Mouse (Mus musculus) embryonic facial prominence, embryonic 13.5 days (tissue): Measurements from ENCODE around the gene Sult2b1. TPM values are rescaled to one million over a fixed set of nuclear protein-coding genes. Genes with fewer than 3 reads are reported as not detected.
A peak's percentile ranks its signal among the peaks of the same experiment; 100 is the strongest.

Source experiments
- ATAC-seq: fragments of 200-750 bp; cut with Nextera tagmentation; 2 replicates; pipeline ENCODE4 v1.8.0; 2017; ENCODE audit warnings: low read depth; ENCODE audit not compliant: insufficient number of reproducible peaks, insufficient read depth, low FRiP score, low TSS enrichment
- H3K27ac ChIP-seq: fragments of 300-500 bp; sonication (generic); 2 replicates; pipeline ENCODE4 v1.5.1; 2015; ENCODE audit warnings: moderate library complexity, mild to moderate bottlenecking, inconsistent platforms
- H3K27me3 ChIP-seq: fragments of 300-500 bp; sonication (generic); 2 replicates; pipeline ENCODE4 v1.6.1; 2015; ENCODE audit warnings: mild to moderate bottlenecking, inconsistent platforms
- H3K36me3 ChIP-seq: fragments of 300-500 bp; sonication (generic); 2 replicates; pipeline ENCODE4 v1.6.1; 2015; ENCODE audit warnings: mild to moderate bottlenecking, inconsistent platforms
- H3K4me1 ChIP-seq: fragments of 300-500 bp; sonication (generic); 2 replicates; pipeline ENCODE4 v1.6.1; 2015; ENCODE audit warnings: inconsistent platforms
- H3K4me2 ChIP-seq: fragments of 300-500 bp; sonication (generic); 2 replicates; pipeline ENCODE4 v1.6.1; 2015; ENCODE audit warnings: moderate library complexity, mild to moderate bottlenecking, inconsistent platforms
- H3K4me3 ChIP-seq: fragments of 300-500 bp; sonication (generic); 2 replicates; pipeline ENCODE4 v1.5.1; 2015; ENCODE audit warnings: mild to moderate bottlenecking, inconsistent platforms
- H3K9ac ChIP-seq: fragments of 300-500 bp; sonication (generic); 2 replicates; pipeline ENCODE4 v1.6.1; 2015; ENCODE audit warnings: mild to moderate bottlenecking, inconsistent platforms
- H3K9me3 ChIP-seq: fragments of 300-500 bp; sonication (generic); 2 replicates; pipeline ENCODE4 v1.6.1; 2016; ENCODE audit warnings: inconsistent platforms
- WGBS: fragments of 180-500 bp; shearing (Covaris S2); methylation state at CpG from one replicate; pipeline ENCODE4 v1.1.7; 2015; ENCODE audit warnings: mixed read lengths; 5-methylcytosine and 5-hydroxymethylcytosine counted together
- polyA plus RNA-seq: library from polyadenylated mRNA; unstranded; fragments of >200 nt; fragmentation: Nextera tagmentation; extraction: Ambion mirVana; gene quantifications from 2 replicates; pipeline ENCODE4 v1.2.1, GENCODE M21; 2015

Gene Sult2b1
- polyA plus RNA-seq, 1 experiment from 2014 or later: 8.4 TPM

DNA sequence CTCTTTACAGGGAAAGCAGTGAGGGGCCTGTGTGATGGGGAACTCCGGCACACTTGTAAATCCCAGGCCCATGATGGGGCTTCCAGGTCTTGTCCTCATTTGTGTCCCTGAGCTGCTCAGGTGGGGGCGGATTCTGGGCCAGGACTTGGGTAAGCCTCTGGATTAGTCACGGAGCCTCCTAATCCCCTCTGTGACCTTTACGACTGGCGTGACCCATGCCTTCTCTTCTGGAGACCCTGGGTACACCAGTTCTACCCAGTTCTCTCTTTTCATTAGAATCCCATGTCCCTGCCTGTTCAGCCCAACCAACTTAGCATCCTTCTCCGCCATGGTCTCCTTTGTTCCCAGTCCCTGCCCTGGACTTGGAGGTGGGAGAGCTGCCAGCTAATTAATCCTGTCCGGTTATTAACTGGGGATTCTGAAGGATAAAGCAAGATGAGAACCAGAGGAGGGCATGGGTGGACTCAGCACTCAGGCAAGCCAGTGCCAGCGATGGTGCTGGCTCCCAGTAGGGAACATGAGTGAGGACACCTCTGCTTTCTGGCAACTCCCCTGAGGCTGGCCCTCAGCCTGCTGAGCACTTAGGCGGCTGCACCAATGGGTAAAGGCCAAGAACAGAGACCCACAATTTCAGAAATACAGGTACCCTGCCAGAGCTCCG lies 31.0 kb upstream of the Sult2b1 start:
- H3K27ac ChIP-seq: no peak overlapping the region
- H3K36me3 ChIP-seq: peaks cover 25% of the 10 kb centered on the region
- H3K27me3 ChIP-seq: 0 out of 2 replicates have a peak, but pooled peaks cover 2% of the 10 kb centered on the region
- H3K4me2 ChIP-seq: peak overlapping the region; percentile 61
- H3K4me1 ChIP-seq: peaks cover 28% of the 10 kb centered on the region
- 0 out of 2 replicates have a peak overlapping the region, but pooled peaks have one; percentile 93 for H3K4me3 ChIP-seq
- ATAC-seq: no peak
- H3K9me3 ChIP-seq: no peaks in the 10 kb centered on the region
- 0 out of 2 replicates have a peak overlapping the region, but pooled peaks have one; percentile 16 for H3K9ac ChIP-seq
- 37% methylated on average over 10 of the region's 10 CpGs for WGBS

DNA sequence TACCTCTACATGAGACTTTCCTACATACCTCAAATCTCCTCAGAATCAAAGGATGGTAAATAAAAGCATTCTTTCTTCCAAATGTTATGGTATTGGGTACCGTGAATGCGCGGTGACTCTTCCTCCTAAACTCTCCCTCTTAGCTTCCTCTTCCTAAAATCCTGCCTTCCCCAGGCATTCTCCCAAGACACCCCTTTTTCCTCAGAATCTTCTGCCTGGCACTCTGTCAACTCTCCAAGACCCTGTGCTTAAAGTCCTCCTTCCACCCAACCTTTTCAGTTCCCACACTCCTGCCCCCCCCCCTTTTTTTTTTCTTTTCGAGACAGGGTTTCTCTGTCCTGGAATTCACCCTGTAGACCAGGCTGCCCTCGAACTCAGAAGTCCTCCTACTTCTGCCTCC lies 30.4 kb upstream of the Sult2b1 start:
- Histone ChIP-seq H3K4me2 (peak overlapping the region; percentile 61), H3K4me1 (peaks cover 26% of the 10 kb centered on the region), H3K27me3 (no peaks in the 10 kb centered on the region), H3K36me3 (peaks cover 31% of the 10 kb centered on the region), H3K9ac (0 out of 2 replicates have a peak overlapping the region, but pooled peaks have one; percentile 2), H3K27ac (peak overlapping the region; percentile 44; the same call in 1 of the 2 replicates), H3K4me3 (peak overlapping the region; percentile 93), H3K9me3 (no peaks in the 10 kb centered on the region)
- no peak for ATAC-seq
- 1% methylated on average over 5 of the region's 5 CpGs for WGBS

DNA sequence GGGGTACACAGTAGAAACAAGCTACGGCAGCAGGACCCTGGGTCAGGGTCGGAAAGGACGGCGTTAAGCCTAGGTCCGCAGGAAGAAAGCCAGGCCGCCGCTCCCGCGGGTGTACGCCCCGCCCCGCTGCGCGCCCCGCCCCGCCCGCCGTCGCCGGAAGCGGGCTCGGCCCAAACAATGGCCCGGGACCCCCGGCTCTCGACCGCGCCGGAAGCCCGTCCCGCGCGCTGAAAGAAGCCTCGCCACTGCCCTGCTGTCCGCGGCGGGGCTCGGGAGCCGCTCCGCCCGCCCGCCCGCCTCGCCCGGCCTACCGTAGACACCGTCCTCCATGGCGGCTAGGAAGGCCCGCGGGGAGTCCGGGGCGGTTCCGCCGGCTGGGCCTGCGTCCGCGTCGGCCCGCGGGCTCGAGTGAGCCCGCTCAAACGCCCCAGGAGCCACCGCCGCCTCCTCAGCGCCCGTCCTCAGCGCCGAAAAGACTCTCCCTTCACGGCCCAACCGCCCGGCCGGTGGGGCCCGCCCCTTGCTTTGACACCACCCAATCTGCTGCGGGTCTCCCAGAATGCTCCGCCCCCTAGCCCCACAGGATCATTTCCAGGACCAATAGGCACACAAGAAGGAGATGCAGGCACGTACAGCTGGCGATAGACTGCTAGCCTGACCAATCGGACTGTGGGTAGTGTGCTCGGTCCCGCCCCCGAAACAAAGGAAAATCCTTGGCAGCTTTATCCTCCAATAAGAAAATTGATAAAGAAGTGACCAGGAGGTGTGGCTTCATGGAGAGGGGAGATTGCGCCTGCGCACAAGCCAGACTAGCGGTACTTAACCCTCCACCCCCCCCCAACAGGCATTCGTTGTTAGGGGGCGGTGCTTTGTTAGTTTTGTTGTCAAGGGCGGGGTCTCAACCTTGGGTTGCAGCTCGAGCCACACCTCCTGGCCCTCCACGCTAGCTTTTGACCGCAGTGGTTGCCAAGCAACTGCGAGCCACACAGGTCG lies 29.6 kb upstream of the Sult2b1 start, which contains the start of gene Cyth2:
Gene Cyth2, minus strand, starts transcription at position 795 of the 993 bp plus-strand sequence.
- peaks cover 39% of the 10 kb centered on the region for H3K36me3 ChIP-seq
- peak within 1 kb of the TSS; percentile 100 for H3K9ac ChIP-seq
- H3K4me2 ChIP-seq: peak within 1 kb of the TSS; percentile 88
- no peaks in the 10 kb centered on the region for H3K27me3 ChIP-seq
- no peaks in the 10 kb centered on the region for H3K9me3 ChIP-seq
- peaks cover 27% of the 10 kb centered on the region for H3K4me1 ChIP-seq
- peak within 1 kb of the TSS; percentile 99 for H3K27ac ChIP-seq
- peak; percentile 98 for ATAC-seq
- H3K4me3 ChIP-seq: peak within 1 kb of the TSS; percentile 93
- WGBS: under 1% methylated on average over 63 of the region's 92 CpGs

DNA sequence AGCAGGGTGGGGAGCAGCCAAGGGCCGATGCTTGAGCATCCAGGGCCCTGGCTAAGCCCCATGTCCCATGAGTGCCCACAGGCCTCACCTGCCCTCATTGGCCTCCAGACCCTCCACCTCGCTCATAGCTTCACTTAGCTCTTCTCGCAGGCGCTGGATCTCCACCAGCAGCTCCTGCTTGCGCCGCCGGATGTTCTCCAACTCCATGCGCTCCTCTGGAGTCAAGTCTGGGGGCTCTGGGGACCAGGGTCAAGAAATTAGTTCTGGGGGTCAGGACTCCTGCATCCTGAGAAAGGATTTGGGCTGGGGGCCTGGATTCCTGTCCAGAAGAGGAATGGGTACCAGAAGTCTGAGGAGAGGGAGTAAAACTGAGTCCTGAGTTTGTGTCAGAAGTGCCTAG lies 28.5 kb upstream of the Sult2b1 start:
- H3K27ac ChIP-seq: peak overlapping the region; percentile 44; the same call in 1 of the 2 replicates
- H3K36me3 ChIP-seq: peaks cover 50% of the 10 kb centered on the region
- 77% methylated on average over 8 of the region's 8 CpGs for WGBS

DNA sequence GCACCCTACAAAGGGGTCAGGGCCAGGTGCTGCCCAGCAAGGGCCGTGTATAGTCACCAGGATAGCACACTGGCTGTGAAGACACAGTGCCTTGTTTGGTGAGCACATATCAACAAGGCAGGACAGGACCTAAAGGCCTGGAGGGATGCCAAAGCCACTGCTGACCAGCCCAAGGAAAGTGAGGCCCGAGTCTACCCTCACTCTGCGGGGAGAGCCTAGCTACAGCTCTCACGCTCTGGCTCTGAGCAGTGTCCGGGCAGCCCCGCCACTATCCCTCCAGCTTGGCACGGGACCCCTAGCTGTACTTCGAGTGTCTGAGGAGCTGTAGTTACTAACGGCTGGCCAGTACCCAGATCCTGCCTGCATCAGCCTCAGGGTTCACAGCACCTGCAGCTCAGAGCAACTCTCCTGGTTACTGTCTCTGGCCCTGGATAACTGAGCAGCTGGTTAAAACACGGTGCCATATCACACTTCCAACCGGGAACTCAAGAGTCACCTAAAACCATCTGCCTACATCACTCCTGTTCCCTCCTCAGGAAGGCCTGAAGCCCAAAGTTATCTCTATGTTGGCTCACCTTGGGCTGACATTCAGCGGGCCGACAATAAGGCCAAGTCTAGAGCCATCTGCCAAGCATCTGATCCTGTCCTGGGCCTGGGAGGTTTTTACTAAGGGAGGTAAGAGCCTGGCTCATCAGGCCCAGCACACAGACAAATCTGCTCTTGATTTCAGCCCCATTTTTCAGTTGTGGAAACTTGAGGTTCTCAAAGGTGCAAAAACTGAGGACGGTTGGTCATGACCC lies 25.0 kb upstream of the Sult2b1 start:
- H3K27ac ChIP-seq: no peak overlapping the region

More for the DNA sequence above, 28.5 kb upstream of the Sult2b1 start:
- peak overlapping the region; percentile 100 for H3K9ac ChIP-seq
- H3K4me2 ChIP-seq: peak overlapping the region; percentile 88
- peak overlapping the region; percentile 93 for H3K4me3 ChIP-seq
- H3K9me3 ChIP-seq: no peaks in the 10 kb centered on the region
- H3K4me1 ChIP-seq: peaks cover 33% of the 10 kb centered on the region
- ATAC-seq: no peak
- H3K27me3 ChIP-seq: no peaks in the 10 kb centered on the region

DNA sequence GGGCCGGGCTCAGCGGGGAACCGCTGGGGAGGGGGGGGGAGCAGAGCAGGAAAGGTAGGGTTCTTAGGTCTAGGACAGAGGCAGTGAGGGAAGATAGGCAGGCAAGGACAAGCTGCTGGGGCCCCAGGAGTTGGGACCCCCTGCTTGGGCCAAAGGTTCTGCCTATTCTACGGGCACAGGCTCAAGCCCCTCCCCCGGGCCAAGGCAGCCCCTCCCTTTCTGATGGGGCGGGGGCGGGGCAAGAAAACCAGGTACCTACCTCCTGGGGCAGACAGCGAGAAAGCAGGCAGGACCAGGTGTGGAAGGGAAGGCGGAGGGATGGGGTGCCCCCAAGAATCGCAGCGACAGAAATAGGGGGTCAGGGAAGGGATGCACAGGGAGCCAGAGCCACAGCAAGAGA lies 24.0 kb upstream of the Sult2b1 start:
- Histone ChIP-seq H3K36me3 (peaks cover 75% of the 10 kb centered on the region), H3K4me1 (peaks cover 22% of the 10 kb centered on the region), H3K27ac (no peak overlapping the region), H3K27me3 (no peaks in the 10 kb centered on the region), H3K4me3 (no peak overlapping the region), H3K9ac (no peak overlapping the region), H3K4me2 (no peak overlapping the region), H3K9me3 (no peaks in the 10 kb centered on the region)
- 45% methylated on average over 10 of the region's 11 CpGs for WGBS
- no peak for ATAC-seq

More for the DNA sequence above, 25.0 kb upstream of the Sult2b1 start:
- Histone ChIP-seq H3K27me3 (no peaks in the 10 kb centered on the region), H3K36me3 (peaks cover 73% of the 10 kb centered on the region), H3K9me3 (no peaks in the 10 kb centered on the region), H3K4me3 (no peak overlapping the region), H3K4me2 (no peak overlapping the region), H3K4me1 (peaks cover 22% of the 10 kb centered on the region), H3K9ac (peak overlapping the region; percentile 27; the same call in 1 of the 2 replicates)
- ATAC-seq: no peak
- 88% methylated on average over 14 of the region's 14 CpGs for WGBS

DNA sequence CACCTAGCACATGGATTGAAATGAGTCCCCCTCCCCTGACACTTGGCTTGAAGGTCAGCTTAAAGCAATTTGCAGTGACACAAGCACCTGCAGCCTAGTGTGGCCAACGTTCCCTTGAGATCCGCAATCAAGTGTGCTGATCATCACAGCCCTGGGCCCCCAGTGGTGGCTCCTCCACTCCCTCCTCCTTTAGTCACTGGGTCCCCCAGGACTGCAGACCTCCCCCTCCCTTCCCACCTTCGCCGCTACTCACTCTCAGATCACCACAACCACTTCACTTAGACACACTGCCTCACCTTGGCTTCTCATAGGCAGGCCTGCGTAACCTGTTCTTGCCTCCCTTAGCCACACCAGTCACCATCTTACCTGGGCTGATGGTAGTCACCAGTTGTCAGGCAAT lies 21.5 kb upstream of the Sult2b1 start:
- no peak for ATAC-seq
- Histone ChIP-seq H3K27ac (peak overlapping the region; percentile 7; the same call in 1 of the 2 replicates), H3K4me2 (no peak overlapping the region), H3K27me3 (no peaks in the 10 kb centered on the region), H3K9ac (no peak overlapping the region), H3K9me3 (no peaks in the 10 kb centered on the region), H3K4me1 (peaks cover 11% of the 10 kb centered on the region), H3K36me3 (peaks cover 71% of the 10 kb centered on the region), H3K4me3 (no peak overlapping the region)
- WGBS: 62% methylated on average over 5 of the region's 5 CpGs

DNA sequence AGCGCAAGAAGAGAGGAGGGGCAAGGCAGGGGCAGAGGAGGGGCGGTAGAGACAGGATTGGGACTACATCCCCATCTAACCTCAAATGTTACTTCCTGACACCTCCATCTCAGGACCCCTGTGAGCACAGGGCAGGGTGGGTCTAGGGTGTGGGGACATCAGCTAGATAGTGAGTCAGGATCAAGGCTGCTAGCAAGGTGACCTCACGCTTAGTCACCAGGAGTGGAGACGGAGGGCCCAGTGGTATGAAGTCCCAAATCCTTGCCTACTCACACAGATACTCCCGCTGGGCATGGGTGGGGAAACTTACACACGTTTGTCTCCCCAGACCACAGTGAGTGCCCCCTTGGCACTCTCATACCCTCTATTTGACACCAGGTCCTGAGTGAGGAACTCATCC lies 18.1 kb upstream of the Sult2b1 start:
- Histone ChIP-seq H3K9me3 (no peaks in the 10 kb centered on the region), H3K4me1 (peaks cover 28% of the 10 kb centered on the region), H3K4me3 (no peak overlapping the region), H3K27ac (no peak overlapping the region), H3K4me2 (no peak overlapping the region), H3K36me3 (peaks cover 37% of the 10 kb centered on the region), H3K27me3 (peaks cover 20% of the 10 kb centered on the region), H3K9ac (no peak overlapping the region)
- no peak for ATAC-seq
- WGBS: 91% methylated on average over 6 of the region's 6 CpGs

DNA sequence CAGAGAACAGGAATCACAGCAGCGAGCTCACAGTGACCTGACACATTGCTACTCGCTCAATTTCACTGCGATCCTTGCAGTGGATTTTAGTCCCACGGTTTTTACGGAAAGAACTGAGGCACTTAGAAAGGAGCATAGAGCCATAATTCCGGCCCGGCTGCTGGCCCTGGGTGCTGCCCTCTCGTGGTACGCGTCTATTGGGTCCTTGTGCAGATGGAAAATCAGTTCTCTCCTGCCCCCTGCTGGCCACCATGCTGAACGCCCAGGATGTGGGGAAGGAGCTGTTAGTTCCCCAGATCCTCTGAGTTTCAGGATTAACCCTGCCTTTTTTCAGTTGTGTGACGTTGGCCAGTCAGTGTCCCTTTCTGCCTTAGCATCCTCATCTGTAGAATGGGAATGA lies 16.9 kb upstream of the Sult2b1 start:
- H3K27me3 ChIP-seq: peaks cover 32% of the 10 kb centered on the region
- no peak for ATAC-seq
- WGBS: 4% methylated on average over 12 of the region's 12 CpGs
- peak overlapping the region; percentile 48 for H3K4me2 ChIP-seq
- peak overlapping the region; percentile 28; the same call in 1 of the 2 replicates for H3K4me3 ChIP-seq
- H3K36me3 ChIP-seq: peaks cover 25% of the 10 kb centered on the region
- H3K4me1 ChIP-seq: peaks cover 34% of the 10 kb centered on the region
- no peaks in the 10 kb centered on the region for H3K9me3 ChIP-seq
- 0 out of 2 replicates have a peak overlapping the region, but pooled peaks have one; percentile 23 for H3K27ac ChIP-seq
- H3K9ac ChIP-seq: no peak overlapping the region; the same call in 1 of the 2 replicates

DNA sequence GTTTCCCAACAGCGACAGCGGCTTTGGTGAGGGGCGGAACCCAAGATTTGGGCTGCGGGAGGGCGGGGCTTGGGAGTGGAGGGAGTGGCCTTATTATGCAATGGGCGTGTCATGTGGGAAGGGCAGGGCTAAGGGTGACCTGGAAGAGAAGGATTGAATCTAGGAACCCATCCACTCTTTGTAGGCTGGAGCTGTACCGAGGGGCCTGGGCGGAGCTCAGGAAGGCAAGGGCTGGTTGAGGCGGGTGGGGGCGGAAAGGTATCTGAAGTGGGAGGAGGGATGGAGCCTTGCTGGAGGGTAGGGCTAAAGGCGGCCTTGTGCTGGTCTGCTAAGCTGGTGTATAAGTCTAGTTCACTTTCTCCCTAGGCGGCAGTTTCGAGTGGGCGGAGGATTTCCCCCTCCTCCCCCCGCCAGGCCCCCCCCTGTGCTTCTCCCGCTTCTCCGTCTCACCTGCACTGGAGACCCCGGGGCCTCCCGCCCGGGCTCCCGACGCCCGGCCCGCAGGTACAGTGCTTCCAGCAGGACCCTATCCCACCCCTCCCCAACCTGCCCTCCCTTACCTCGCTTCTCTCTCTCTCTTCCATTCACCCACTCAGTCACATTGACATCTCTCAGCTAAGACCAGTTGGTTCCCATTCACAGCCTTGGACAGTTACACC lies 16.2 kb upstream of the Sult2b1 start:
- no peak for ATAC-seq
- Histone ChIP-seq H3K36me3 (peaks cover 24% of the 10 kb centered on the region), H3K4me1 (peaks cover 34% of the 10 kb centered on the region), H3K27ac (0 out of 2 replicates have a peak overlapping the region, but pooled peaks have one; percentile 23), H3K27me3 (peaks cover 36% of the 10 kb centered on the region), H3K4me2 (peak overlapping the region; percentile 48), H3K4me3 (peak overlapping the region; percentile 28), H3K9me3 (no peaks in the 10 kb centered on the region), H3K9ac (no peak overlapping the region; the same call in 1 of the 2 replicates)
- 17% methylated on average over 25 of the region's 25 CpGs for WGBS
